Mouse (Mus musculus) spleen, postnatal 4 days (tissue): ENCODE measurements around the gene Gm28230.
A peak's percentile ranks its signal among the peaks of the same experiment; 100 is the strongest.

Experiments
- DNase-seq, 2 experiments: peaks; one replicate each; pipeline ENCODE4 v3.0.0; 2022; ENCODE audit warnings: low spot score in 2 of 2

Gene Gm28230

GRCm38 (mm10) chr2:74703720-74704392 lies 22.7 kb upstream of the Gm28230 start:
- peak in 1 of 2 experiments; percentile 59 for DNase-seq

- peak in 1 of 2 experiments; percentile 61 for DNase-seq
These were observed 22.0 kb upstream of the Gm28230 start, which contains the start of gene Hoxd8 for GRCm38 (mm10) chr2:74704393-74704998. Gene Hoxd8 (plus strand): TSS chr2:74704615.

GRCm38 (mm10) chr2:74704999-74705466 lies 21.5 kb upstream of the Gm28230 start:
- DNase-seq = peak in 1 of 2 experiments; percentile 57

DNA sequence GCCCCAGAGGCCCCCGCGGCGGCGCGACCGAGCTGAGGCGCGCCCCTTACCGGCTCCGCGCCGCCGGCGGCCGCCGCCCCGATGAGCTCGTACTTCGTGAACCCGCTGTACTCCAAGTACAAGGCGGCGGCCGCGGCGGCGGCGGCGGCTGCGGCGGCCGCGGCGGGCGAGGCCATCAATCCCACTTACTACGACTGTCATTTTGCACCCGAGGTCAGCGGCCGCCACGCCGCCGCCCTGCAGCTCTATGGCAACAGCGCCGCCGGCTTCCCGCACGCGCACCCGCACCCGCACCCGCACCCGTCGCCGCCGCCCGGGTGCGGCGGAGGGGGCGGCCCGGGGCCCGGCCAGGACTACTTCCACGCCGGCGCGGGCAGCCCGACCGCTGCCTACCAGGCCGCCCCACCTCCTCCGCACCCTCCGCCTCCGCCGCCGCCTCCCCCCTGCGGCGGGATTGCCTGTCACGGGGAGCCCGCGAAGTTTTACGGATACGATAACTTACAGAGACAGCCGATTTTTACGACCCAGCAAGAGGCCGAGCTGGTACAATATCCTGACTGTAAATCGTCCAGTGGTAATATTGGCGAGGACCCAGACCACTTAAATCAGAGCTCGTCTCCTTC lies 20.9 kb upstream of the Gm28230 start:
- DNase-seq = peak in 1 of 2 experiments; percentile 60

GRCm38 (mm10) chr2:74706393-74706960 lies 20.1 kb upstream of the Gm28230 start:
- DNase-seq = no peak

DNA sequence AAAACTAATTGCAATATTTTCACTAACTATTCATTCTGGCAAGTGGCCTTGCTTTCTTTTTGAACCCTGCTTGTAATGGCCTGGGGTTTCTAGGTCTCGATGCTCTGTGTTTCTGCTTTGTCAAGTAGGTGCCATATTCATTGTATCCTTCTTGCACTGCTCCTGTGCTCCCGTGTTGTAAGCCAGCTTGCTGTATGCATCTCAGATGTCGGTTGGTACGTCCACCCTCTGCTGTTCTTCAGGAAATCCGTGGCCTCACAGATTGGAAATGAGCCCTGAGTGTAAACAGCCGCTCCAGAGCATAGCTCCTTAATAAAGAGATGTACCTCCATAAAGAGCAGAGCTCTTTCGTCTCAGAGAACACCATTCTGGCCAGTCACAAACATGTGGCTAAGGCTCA lies 18.9 kb upstream of the Gm28230 start:
- no peak for DNase-seq

DNA sequence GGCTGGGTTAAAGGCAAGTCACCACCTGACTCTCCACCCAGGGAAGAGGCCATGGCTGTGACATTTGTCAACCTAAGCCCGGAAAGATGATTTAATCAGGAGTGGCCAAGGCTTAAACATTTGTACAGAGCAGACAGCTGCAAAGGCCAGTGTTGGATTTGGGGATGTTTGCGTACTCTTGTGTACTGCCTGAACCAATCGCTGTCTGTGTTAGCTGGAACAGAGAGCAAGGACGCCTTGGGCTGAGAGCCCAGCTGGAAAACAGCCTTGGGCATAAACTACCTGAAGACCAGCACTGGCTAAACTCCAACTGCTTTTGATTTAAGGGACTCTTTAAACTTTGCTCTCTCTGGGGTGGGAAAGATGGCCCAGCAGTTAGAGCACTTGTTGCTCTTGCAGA lies 17.9 kb upstream of the Gm28230 start:
- no peak for DNase-seq

DNA sequence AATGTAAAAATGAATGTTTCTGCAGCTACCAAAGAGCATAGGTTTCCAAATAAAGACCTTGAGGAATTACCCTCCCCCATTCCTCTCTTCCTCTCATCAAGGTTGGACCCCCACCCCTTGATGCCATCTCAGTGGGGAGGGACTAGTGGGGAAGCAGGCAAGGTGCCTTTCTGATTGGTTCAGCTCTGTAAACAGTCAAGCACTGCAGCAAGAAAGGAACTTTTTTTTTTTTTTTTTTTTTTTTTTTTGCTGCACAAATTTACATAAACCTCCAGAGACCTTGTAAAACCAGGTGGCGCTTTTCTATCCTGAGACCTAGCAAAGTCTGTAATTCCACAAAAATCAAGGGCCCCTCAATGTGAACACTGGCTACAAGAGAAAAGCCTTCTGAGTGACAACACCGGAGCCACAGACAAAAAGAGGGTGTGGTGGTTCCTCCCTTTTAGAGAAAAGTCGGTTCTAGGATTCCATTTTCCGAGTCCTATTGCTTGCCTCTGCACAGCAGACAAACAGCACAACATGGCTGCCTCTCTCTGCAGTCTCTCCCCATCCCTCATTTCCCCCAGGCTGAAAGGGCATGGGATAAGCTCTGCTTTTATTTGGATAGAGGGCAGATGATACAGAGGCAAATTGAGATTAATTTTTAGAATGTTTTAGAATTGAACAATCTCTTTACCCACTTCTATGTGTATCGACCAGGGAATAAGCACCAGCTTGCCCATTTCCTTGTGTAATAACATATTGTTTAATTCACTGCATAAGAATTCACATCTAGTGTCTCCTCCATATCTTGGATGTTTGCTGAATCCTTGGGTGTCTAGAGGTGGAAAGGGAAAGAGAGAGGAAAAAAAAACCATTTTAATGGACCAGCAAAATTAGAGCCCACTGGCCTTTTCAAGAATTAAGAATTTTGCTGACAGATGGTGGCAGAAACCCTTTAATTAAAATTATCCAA lies 16.8 kb upstream of the Gm28230 start:
- no peak for DNase-seq

GRCm38 (mm10) chr2:74710929-74711543 lies 15.5 kb upstream of the Gm28230 start:
- DNase-seq = no peak

DNA sequence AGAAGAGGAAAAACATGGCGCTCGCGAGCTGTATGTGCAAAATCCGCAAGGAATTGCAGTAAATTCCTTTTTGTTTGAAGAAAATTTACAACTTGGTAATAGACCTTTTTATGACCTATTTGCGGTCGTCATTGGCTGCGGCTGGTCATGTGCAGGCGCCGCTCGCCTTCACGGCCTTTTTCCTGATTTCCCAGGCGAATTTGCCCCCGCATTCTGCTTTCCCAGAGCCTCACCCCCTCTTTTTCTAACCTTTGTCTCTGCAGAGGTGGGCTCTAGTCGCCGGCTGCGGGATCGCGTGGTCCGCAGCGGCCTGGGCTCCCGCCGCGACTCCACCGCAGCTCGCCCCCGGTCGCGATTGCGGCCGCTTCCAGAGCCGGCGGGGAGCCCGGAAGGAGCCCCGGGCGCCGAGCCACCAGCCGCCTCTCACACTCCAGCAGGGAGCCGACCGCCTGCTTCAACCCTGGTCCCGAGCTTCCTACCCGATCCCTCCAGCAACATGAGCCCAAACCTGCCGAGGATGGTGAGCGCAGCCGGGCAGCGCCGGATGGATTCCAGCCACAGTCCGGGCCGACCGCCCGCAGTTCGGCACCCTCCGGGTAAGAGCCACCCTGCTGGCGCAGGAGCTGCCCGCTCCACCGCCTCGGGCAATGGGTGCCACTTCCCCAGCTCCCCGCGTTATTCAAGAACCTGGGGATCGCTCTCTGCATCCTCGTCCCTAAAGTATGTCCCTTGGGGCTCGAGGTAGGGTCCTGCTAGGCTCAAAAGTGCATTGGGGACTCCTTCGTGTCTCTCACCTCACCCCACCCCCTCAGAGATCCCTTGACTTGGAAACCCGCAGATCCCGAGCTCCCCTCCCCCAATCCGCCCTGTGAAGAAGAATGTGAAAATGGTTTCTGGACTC lies 14.6 kb upstream of the Gm28230 start, which contains the start of the genes Hoxd3 and Hoxd4:
Gene Hoxd3 (plus strand): TSS at position 207 of the 901 bp plus-strand sequence.
Gene Hoxd4 (plus strand): TSS at position 209 of the 901 bp plus-strand sequence.
- DNase-seq = no peak

DNA sequence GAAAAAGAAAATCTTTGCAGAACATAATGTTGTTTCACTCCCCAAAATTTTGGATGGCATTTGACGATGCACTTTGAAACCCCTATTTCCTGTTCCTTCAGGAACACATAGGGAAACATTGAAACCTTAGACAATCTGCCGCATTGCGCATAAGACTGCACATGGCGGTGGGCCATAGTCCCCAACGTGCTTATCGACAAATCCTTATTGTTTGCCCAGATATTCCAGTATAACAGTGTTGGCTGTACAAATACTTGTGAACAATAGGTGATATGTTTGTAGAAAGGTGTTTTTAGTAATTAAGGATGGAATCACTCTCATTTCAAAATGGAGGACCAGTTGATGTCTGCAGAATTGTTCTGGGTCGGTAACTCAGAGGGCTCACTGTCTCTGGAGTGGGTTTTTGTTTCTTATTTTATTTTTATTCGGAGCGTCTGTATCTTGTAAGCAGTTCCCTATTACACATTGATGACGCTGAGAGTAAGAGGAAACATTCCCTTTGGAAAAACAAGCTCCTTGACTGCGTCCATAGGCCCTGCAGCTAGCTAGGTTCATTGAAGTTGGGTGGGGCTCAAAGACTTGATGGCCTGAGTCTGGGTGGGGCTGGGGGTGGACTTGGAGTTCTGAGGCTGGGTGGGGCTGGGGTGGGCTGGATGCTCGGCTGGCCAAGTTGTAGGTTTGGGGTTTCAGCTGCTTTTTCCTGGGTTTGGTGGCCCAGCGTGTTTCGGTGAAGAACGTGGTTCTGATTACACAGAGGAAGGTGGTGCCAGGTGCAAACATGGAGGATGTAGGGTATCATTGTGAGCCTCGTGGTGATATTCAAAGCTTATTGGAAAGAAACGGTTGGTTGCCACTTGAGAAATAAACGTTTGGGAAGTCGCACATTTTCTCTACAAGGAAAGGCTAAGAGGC lies 13.0 kb upstream of the Gm28230 start:
- no peak for DNase-seq

- DNase-seq = no peak
These were observed 12.3 kb upstream of the Gm28230 start for GRCm38 (mm10) chr2:74714156-74714789.

DNA sequence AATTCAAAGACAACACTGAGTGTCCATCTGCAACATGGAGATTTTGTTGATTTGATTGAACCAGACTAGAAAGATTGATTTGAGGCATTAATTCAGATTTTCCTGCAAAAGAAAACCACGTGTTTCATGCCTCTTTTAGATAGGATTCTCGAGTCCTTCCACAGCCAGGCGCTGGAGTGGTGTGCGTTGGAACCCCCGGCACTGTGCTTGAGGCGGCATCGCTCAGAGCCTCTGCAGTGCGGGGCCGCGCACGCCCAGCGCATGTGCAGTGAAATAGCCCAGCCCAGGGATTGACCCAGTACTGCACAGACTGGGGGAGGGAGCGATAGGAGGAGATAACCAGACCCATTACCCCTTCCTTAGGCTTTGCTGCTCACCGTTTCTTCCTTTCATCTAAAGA lies 11.6 kb upstream of the Gm28230 start:
- no peak for DNase-seq

- peak; percentile 68 to 88 for DNase-seq
These were observed 10.9 kb upstream of the Gm28230 start for GRCm38 (mm10) chr2:74715504-74716241.

GRCm38 (mm10) chr2:74720384-74720783 lies 6.1 kb upstream of the Gm28230 start:
- DNase-seq = no peak

- no peak for DNase-seq
These were observed 5.5 kb upstream of the Gm28230 start for GRCm38 (mm10) chr2:74720955-74721491.

- no peak for DNase-seq
These were observed 4.6 kb upstream of the Gm28230 start for GRCm38 (mm10) chr2:74721882-74722281.
